Mouse (Mus musculus) ES-Bruce4 (cell line): ENCODE data around the gene Fxyd5.

Experiments
- CTCF ChIP-seq: IDR thresholded peaks from one replicate; pipeline ENCODE4 v1.8.1; 2011; ENCODE audit warnings: low read depth, low read length
- EP300 ChIP-seq: IDR thresholded peaks from 2 replicates; pipeline ENCODE4 v1.6.1; 2011; ENCODE audit warnings: low read depth, low read length; ENCODE audit not compliant: insufficient read depth
- POLR2A ChIP-seq: IDR thresholded peaks from one replicate; pipeline ENCODE4 v1.8.1; 2011; ENCODE audit warnings: low read length; ENCODE audit not compliant: insufficient read depth

DNA sequence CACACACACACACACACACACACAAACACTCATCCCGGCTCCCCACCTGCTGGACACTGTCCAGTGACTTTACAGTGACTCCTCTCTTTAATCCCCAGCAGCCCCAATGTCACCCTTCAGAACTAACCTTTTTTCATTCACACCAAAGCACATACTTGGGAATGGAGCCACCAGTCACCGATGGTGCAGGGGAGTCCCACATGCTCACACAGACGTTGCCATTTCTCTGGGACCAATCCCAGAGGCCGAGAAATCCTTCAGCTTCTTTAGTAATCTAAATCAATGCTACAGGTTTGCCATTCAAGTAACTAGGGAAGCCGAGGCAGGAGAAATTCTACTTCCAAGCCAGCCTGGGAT, 32.4 kb upstream of the Fxyd5 start:
- TF ChIP-seq CTCF (no peak), POLR2A (no peak), EP300 (no peak)
